Mouse (Mus musculus) spleen, adult 2 months (tissue): Measurements from ENCODE around the gene Gabpb1.

ENCODE experiments used
- CTCF ChIP-seq: fragments of 200-500 bp; IDR thresholded peaks from 2 replicates; pipeline ENCODE4 v1.5.1; 2011; ENCODE audit warnings: mild to moderate bottlenecking, inconsistent platforms; ENCODE audit not compliant: insufficient read depth, insufficient read length, insufficient replicate concordance; ENCODE audit errors: extremely low read depth
- POLR2A ChIP-seq: fragments of 200-500 bp; IDR thresholded peaks from 2 replicates; pipeline ENCODE4 v1.6.1; 2011; ENCODE audit warnings: low read depth, low read length, inconsistent platforms

GRCm38 (mm10) chr2:126633165-126633564 is 43.0 kb downstream of the Gabpb1 start:
- TF ChIP-seq POLR2A: no peak
- TF ChIP-seq CTCF: no peak
